Mouse (Mus musculus) frontal cortex, adult 2 months (tissue): ENCODE measurements around the gene Hist1h2be. TPM values are rescaled to one million over a fixed set of nuclear protein-coding genes. Genes with fewer than 3 reads are reported as not detected.

Source experiments
- DNase-seq, 2 experiments: peaks; one replicate each; pipeline ENCODE4 v3.0.0; 2022; ENCODE audit warnings: low spot score in 1 of 2; ENCODE audit errors: extremely low spot score in 1 of 2
- polyA plus RNA-seq: library from polyadenylated mRNA; depleted of rRNA; stranded (reverse); fragments of >200 nt; gene quantifications from 2 replicates; pipeline ENCODE4 v1.2.3, GENCODE M21; 2012; rRNA removed

Gene Hist1h2be
- 4.3 and 4.7 TPM in 2 replicates for polyA plus RNA-seq

DNA sequence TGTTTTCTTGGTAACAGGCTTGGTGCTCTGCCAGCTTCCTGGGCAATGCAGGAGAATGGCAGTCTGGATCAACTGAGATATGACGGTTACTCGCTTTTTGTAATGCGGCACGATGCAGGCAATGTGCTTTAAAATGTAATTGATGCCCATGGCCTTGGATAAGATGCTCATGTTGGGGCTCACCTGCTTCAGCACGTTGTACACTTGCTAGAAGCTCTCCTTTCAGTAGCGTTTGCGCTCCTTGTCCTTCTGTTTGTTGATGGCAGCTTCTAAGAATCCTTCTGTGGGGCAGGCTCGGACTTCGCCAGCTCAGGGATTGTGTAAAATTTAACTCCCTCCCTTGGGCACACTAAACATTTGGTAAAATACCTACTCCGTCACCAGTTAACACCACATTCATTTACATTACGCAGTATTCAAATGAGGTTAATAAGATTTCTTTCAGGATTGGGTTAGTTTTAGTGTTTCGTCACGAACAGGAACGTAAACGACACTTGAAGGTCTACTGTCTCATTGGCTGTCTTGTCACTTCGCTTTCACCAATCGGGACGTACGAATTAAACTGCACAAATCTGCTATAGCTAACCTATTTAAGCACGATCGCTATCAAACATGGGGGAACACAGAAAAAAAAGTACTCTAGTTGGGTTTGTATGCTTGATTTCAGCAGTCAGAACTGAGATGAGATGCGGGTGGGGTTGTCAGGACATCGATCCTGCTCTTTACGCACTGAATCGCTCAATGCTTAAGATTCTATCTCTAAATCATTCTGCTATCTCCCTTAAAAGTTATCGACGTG is at the start of gene Hist1h2be:
TSS of gene Hist1h2be (minus strand) at position 392 of the 799 bp plus-strand sequence.
- peak; percentile 84 to 88 for DNase-seq

DNA sequence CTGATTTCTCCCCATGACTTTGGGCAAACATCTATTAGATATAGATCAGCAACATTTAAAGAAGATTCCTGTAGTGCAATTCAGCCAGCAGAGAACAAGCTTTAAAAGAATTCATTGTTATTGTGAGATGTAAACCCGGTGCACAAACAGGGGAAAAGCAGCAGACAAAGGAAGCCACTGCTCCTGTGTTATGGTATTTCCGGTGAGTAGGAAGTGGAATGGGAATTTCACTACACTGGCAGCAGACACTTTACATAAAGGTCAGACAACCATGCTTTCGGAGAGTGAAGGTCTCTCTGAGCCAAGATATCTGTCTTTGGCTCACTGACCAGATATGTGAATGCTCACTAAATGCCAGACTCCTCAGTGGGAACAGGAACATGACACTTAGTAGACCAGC is 41.6 kb upstream of the Hist1h2be start:
- no peak for DNase-seq

DNA sequence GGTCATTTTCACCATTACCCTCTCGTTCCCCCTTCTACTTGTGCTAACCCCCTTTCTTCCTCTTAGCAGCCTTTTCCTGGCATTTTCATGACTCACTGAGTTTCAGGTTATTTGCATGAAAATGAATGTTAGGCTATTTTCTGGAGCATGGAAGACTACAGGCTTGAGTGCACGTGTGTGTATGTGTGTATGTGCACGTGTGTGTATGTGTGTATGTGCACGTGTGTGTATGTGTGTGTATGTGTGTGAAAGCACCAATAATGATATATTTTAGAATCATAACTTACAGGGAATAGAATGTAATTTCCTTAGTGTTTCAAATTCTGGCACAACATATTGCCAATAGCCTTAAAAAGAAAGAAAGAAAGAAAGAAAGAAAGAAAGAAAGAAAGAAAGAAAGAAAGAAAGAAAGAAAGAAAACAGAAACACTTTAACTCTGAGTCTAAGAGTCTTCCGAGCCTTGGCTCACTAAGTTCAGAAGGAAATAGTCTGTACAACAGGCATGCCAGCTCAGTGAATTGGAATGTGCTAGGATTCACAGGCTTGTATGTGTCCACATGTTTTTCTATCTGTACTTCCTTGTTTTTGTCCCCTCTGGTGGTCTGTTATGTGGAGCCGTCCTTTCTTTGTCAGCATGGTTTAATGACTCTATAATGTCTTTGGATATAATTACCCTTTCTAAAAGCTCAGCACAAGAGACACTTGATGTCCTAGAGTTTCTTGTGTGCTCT is 38.9 kb upstream of the Hist1h2be start:
- no peak for DNase-seq

GRCm38 (mm10) chr13:23630653-23631052 is 9.7 kb upstream of the Hist1h2be start:
- peak in 1 of 2 experiments; percentile 11 for DNase-seq

GRCm38 (mm10) chr13:23622861-23623450 is 2.0 kb upstream of the Hist1h2be start:
- peak in 1 of 2 experiments; percentile 11 for DNase-seq

DNA sequence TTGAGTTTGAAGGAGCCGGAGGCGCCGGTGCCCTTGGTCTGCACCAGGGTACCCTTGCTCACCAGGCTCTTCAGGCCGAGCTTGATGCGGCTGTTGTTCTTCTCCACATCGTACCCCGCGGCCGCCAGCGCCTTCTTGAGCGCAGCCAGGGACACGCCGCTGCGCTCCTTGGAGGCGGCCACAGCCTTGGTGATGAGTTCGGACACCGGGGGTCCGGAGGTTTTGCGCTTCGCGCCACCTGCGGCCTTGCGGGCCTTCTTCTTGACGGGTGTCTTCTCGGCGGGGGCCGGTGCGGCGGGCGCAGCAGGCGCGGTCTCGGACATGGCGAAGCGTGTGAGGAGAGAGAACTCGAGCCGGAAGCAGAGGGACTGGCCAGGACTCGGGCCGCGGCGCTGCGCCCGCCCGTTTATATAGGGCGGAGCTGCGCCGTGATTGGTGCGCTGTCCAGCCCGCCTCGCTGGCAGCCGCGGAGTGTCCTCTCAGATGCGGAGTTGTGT is 1.3 kb upstream of the Hist1h2be start, which contains the start of gene Hist1h1e:
TSS of gene Hist1h1e (minus strand) at position 384 of the 497 bp plus-strand sequence.
- peak; percentile 66 to 89 for DNase-seq

- peak; percentile 63 to 79 for DNase-seq
These were observed 729 bp upstream of the Hist1h2be start for GRCm38 (mm10) chr13:23621532-23622174.

DNA sequence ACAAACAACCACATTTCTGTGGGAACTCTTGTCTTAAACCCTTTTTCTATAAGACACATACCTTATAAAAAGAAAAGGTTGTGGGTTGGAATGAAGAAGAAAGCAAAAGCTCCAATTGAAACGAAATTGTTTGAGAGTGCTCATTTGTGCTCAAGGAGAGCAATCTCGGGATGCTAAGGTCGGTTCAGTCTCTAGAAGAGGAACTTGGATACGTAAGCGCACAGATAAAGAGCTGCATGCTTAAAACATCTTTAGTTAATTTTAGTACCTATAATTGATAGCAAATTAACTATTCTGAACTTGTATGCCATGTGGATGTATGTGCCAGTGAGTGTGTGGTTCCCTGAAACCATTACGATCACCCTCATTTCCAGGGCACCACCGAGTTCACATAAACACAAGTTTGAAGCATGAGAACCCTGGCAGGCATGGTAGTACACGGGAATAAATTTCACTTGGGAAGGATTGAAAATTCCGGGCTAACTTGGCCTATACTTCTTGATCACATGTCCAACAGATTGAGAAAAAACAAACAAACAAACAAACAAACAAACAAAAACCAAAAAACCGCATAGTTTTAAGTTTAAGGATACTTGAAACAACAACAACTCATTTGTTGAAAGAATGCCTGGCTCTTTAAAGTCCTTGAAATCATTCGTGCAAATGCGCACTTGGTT is 730 bp downstream of the Hist1h2be start:
- DNase-seq: no peak

- no peak for DNase-seq
These were observed 9.3 kb downstream of the Hist1h2be start for GRCm38 (mm10) chr13:23611638-23612037.

DNA sequence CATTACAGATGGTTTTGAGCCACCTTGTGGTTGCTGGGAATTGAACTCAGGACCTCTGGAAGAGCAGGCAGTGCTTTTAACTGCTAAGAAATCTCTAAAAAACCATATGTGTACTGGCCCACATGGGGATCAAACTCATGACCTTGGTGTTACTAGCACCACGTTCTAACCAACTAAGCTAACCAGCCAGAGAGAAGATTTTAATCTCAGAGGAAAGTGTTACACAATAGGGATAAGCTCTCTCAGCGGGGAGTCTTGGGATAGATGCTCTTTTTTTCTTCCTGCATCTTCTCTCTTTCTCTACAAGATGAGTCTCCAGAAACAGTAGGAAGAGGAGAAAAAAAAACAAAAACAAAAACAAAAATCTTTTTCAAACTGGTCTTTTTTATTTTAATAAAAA is 10.5 kb downstream of the Hist1h2be start:
- DNase-seq: no peak

DNA sequence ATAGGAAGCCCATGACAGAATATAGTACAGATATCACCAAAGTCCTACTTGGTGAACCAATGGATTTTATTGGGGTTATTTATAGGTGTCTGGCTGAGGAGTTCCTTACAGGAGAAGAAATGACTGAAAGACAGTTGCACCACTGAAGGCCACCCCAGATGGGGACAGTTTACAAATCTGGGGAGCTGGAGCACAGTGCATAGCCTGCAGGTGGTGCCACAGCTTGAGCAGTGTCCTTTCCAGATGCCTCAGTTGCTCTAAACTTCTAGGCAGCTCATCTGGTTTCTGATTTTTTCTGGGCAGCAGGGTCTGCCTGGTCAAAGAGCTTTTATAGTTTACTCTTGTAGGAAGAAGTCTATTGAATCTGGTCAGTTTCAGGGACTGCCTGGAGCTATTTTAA is 11.1 kb downstream of the Hist1h2be start:
- DNase-seq: no peak

DNA sequence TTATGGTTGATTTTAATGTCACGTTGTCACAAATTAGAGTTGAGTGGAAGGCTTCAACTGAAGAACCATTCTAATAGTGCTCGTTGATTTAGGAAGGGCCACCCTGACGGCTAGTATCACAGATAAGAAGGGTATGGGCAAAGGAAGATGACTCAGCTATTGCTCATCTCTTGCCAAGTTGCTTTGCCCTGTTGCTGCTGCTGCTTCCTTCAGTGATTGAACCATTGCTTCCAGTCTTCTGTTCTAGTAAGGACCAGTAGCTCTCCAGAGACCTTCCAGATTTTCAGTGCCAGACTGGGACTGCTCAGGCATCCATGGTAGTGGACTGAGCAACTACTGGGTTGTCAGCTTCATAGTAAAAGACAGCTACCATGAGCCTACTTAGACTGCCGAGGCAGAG is 11.7 kb downstream of the Hist1h2be start:
- no peak for DNase-seq

DNA sequence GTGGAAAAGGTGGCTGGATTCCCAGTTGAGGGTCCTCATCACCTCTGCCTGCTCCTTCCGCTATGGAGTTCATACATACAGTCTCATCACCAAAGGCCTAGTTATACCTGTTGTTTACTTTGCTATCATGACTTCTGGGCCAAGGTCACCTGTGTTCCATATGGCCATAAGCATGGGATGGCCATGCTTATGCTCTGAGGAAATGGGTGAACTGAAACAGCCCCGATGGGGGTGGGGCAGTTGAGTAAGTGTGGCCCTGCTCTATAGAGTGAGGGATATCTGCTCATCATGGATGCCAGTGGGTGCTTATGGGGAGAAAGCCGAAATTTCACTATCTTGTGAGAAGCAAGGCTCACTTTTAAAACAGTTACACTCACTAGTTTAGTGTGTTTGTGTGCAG is 15.9 kb downstream of the Hist1h2be start:
- DNase-seq: no peak

- DNase-seq: no peak
These were observed 16.5 kb downstream of the Hist1h2be start for GRCm38 (mm10) chr13:23604452-23604851.

DNA sequence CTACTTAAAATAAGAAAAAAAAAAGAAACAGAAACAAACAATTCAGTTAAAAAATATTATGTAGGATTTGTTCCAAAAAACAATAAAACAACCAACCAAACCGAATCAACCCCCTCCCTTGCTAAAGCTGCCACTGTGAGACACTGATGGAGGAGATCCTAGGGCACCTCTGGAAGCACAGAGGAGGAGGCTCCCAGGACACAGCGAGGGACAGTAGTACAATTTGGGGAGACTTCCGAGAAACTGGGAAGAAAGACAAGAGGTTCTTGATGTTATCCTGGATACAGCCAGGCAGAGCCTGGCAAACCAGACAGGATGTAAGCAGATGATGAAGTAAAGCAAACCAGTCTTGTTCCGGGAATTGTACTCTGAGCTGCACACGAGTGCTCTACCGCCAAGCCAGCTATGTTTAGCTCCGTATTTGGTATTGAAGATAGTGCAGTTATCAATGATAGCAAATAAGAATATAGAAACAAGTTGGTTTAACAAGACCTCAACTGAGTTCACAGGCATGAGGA is 17.7 kb downstream of the Hist1h2be start:
- DNase-seq: no peak

DNA sequence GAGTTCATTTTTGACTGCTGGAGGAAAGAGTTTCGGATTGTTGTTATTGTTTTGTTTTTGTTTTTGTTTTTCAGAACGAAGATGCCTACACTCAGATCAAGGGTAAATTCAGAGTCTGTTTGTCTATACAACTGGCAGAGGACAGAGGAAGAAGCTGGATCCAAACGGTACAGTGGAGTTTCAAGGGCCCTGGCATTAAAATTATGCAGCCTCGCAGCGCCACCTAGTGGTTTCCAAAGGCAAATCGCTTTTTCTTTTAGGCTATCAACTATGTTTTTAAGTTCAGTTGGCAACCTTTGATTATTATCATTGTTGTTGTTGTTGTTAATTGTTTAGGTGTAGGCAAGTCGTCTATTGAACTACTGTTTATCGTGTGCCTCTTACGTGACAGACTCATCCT is 23.0 kb downstream of the Hist1h2be start:
- DNase-seq: peak in 1 of 2 experiments; percentile 86

DNA sequence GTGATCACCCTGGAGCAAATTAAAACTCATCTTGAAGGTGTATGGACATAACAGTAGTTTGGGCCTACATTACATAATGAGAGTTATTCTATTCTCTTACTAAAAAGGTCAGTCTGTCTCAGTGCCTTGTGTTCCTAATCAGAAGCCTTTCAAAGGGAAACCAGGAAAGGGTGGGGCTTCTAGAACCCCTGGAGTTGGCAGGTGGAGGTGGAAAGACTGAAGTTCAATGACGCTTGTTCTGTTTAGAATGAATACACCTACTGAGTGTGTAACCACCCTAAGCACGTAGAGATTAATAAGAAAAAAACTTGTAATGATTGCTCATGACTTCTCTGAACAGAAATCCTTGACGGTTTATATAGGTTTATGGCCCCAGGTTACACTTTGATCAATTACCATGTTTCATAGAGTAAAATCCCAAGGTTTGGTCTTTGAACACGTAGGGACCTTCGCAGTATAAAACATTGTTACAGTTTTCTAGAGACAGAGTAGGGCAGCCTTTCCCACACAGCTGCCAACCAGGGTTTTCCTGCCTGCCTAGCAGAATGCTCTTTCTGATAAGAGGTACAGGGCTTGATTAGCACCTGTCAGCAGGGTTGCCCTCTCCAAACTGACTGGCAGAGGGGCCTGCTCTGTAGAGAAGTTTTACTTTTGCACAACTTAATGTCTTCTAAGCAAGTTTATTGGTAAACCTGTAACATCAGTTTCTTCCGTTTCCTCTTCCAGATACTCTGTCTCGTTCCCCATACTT is 25.1 kb downstream of the Hist1h2be start:
- no peak for DNase-seq

- DNase-seq: no peak
These were observed 25.7 kb downstream of the Hist1h2be start for GRCm38 (mm10) chr13:23595185-23595584.
